Mouse (Mus musculus) hindbrain, postnatal 0 days (tissue): ENCODE measurements at regions not wholly inside any gene's neighbourhood (a gene's known extent, or its start where the extent isn't known, plus 50 kb on each side); places are given as distances from the start of the nearest gene placed in this dataset.

Experiments
- ATAC-seq: fragments of 200-750 bp; cut with Nextera tagmentation; 2 replicates; pipeline ENCODE4 v1.8.0; 2017; ENCODE audit warnings: mild to moderate bottlenecking, moderate TSS enrichment, moderate library complexity
- DNase-seq: peaks from one replicate; pipeline ENCODE4 v3.0.0-alpha.2; 2015; ENCODE audit warnings: low spot score
- H3K27ac ChIP-seq: fragments of 300-500 bp; sonication (generic); 2 replicates; pipeline ENCODE4 v1.5.1; 2014; ENCODE audit warnings: mild to moderate bottlenecking
- H3K27me3 ChIP-seq: fragments of 300-500 bp; sonication (generic); 2 replicates; pipeline ENCODE4 v1.6.1; 2014; ENCODE audit warnings: low read length, mixed read lengths; ENCODE audit not compliant: insufficient read depth
- H3K36me3 ChIP-seq: fragments of 300-500 bp; sonication (generic); 2 replicates; pipeline ENCODE4 v1.6.1; 2014; ENCODE audit warnings: low read length, mixed read lengths; ENCODE audit not compliant: insufficient read depth
- H3K4me1 ChIP-seq: fragments of 300-500 bp; sonication (generic); 2 replicates; pipeline ENCODE4 v1.6.1; 2014; ENCODE audit warnings: antibody characterized with exemption, low read length, mixed read lengths; ENCODE audit not compliant: insufficient read depth
- H3K4me2 ChIP-seq: fragments of 300-500 bp; sonication (generic); 2 replicates; pipeline ENCODE4 v1.6.1; 2014; ENCODE audit warnings: low read depth, mild to moderate bottlenecking, low read length, moderate library complexity, mixed read lengths
- H3K4me3 ChIP-seq: fragments of 300-500 bp; sonication (generic); 2 replicates; pipeline ENCODE4 v1.5.1; 2014; ENCODE audit warnings: low read length
- H3K9ac ChIP-seq: fragments of 300-500 bp; sonication (generic); replicated peaks from 2 replicates; pipeline ENCODE4 v1.6.1; 2014; ENCODE audit warnings: mild to moderate bottlenecking, low read length, moderate library complexity, mixed read lengths
- H3K9me3 ChIP-seq: fragments of 300-500 bp; sonication (generic); 2 replicates; pipeline ENCODE4 v1.6.1; 2016; ENCODE audit warnings: low read length, mixed read lengths
- CTCF ChIP-seq: IDR thresholded peaks from 2 replicates; pipeline ENCODE4 v1.5.1; 2016; ENCODE audit warnings: antibody characterized with exemption, control low read depth, low read depth
- WGBS: fragments of 180-500 bp; shearing (Covaris S2); extraction: QIAGEN DNeasy Blood & Tissue Kit; methylation state at CpG from one replicate; pipeline ENCODE4 v1.1.7; 2014; 5-methylcytosine and 5-hydroxymethylcytosine counted together

DNA sequence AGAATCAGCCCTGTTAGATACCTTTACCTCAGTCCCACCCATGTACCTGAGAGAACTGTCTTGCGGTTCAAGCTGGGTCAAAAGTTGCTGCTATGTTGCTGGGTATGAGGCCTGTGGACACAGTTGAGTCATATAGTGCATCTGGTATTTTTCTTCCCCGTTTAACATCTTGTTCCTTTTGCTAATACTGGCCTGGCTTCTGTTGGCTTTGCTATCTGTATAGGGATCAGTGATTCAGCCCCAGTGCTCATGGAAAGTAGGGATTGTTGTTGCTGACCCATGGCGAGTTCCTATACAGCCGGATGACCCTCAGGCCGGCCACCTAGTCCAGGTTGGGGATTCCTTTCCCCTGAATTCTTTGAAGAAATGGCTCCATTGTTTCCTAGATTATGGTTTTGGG lies 158.3 kb upstream of the Rbms1 start:
- no peak for DNase-seq
- no peak for ATAC-seq
- Histone ChIP-seq H3K27me3 (no peaks in the 10 kb centered on the region), H3K4me2 (no peak overlapping the region), H3K9me3 (no peaks in the 10 kb centered on the region), H3K36me3 (no peaks in the 10 kb centered on the region), H3K4me1 (no peaks in the 10 kb centered on the region), H3K9ac (no peak overlapping the region), H3K27ac (no peak overlapping the region), H3K4me3 (no peak overlapping the region)
- 81% methylated on average over 5 of the region's 5 CpGs for WGBS
- no peak for TF ChIP-seq CTCF

DNA sequence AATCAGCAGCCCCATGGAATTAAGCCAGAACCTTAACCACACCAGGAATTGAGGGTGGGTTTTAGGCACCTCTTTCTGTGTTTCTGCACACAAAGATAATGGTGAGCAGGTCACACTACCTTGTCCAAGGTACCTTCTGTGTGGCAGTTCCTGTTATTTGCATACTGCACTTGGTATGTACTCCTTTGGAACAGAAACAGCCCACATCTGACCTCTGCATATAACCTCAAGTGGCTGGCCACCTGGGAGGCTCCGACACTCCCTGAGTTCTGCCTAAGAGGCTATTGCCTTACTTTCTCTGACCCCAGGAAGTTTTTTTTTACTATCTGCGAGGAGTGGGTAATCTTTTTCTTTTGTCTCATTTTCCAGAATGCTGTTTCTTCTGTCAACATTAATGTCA lies 151.6 kb upstream of the Rbms1 start:
- Histone ChIP-seq H3K27me3 (no peaks in the 10 kb centered on the region), H3K4me1 (no peaks in the 10 kb centered on the region), H3K4me3 (no peak overlapping the region), H3K27ac (no peak overlapping the region), H3K4me2 (no peak overlapping the region), H3K36me3 (no peaks in the 10 kb centered on the region), H3K9me3 (no peaks in the 10 kb centered on the region), H3K9ac (no peak overlapping the region)
- TF ChIP-seq CTCF: no peak
- 77% methylated on average over 2 of the region's 2 CpGs for WGBS
- DNase-seq (no peak), ATAC-seq (no peak)

DNA sequence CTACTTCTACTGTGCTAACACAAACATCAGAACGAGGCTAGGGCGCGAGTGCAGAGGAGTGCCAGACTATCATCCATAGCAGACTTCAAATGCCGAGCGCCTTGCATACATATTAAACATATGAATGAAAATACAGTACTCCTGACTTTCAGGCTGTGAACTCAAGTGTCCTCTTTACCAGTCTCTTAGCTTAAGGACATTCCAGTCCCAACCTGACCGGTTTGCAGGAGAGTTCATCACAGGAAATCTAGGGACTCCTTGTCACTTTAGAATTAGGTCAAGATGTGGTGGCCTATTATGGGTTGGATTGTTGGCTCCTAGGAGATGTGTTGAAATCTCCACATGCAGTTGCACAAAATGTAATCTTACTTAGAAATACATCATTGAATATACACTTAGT lies 150.9 kb upstream of the Rbms1 start:
- no peak for TF ChIP-seq CTCF
- ATAC-seq (no peak), DNase-seq (no peak)
- Histone ChIP-seq H3K27me3 (no peaks in the 10 kb centered on the region), H3K36me3 (no peaks in the 10 kb centered on the region), H3K27ac (no peak overlapping the region), H3K4me1 (no peaks in the 10 kb centered on the region), H3K4me3 (no peak overlapping the region), H3K9me3 (no peaks in the 10 kb centered on the region), H3K9ac (no peak overlapping the region), H3K4me2 (no peak overlapping the region)
- WGBS: 90% methylated on average over 6 of the region's 6 CpGs

GRCm38 (mm10) chr2:61110591-61110990 lies 147.6 kb upstream of the Rbms1 start:
- no peak for TF ChIP-seq CTCF
- no peaks in the 10 kb centered on the region for H3K27me3 ChIP-seq
- ATAC-seq: no peak
- H3K9me3 ChIP-seq: no peaks in the 10 kb centered on the region
- H3K9ac ChIP-seq: no peak overlapping the region
- no peak overlapping the region for H3K4me2 ChIP-seq
- no peak for DNase-seq
- H3K4me3 ChIP-seq: no peak overlapping the region
- no peaks in the 10 kb centered on the region for H3K36me3 ChIP-seq
- H3K4me1 ChIP-seq: no peaks in the 10 kb centered on the region
- 80% methylated on average over 9 of the region's 9 CpGs for WGBS
- H3K27ac ChIP-seq: no peak overlapping the region

DNA sequence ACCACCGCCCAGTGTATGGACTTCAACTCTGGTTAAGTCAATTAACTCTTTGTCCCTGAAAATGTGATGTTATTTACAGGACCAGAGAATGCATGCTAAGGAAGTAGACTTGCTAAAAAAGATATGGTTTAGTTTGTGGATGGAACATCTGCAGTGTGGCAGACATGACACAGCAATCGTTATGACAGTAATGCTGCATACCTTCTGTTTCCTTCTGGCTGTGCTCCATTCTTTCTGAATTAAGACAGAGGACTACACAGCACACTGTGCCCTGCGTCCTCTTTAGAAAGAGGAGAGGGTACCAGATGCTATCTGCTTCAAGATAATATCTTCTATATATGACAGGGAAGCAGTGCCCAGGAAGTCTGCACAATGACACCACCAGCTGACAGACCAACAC lies 146.6 kb upstream of the Rbms1 start:
- Histone ChIP-seq H3K27me3 (no peaks in the 10 kb centered on the region), H3K4me1 (no peaks in the 10 kb centered on the region), H3K4me2 (no peak overlapping the region), H3K9ac (no peak overlapping the region), H3K36me3 (no peaks in the 10 kb centered on the region), H3K9me3 (no peaks in the 10 kb centered on the region), H3K4me3 (no peak overlapping the region), H3K27ac (no peak overlapping the region)
- DNase-seq: no peak
- no peak for ATAC-seq
- TF ChIP-seq CTCF: no peak
- WGBS: 75% methylated on average over 3 of the region's 3 CpGs

GRCm38 (mm10) chr2:61105169-61105568 lies 142.2 kb upstream of the Rbms1 start:
- no peak overlapping the region for H3K4me3 ChIP-seq
- no peaks in the 10 kb centered on the region for H3K36me3 ChIP-seq
- no peak overlapping the region for H3K27ac ChIP-seq
- no peak for TF ChIP-seq CTCF
- H3K9me3 ChIP-seq: no peaks in the 10 kb centered on the region
- no peak for DNase-seq
- WGBS: 92% methylated on average over 6 of the region's 6 CpGs
- H3K4me2 ChIP-seq: no peak overlapping the region
- no peaks in the 10 kb centered on the region for H3K4me1 ChIP-seq
- H3K9ac ChIP-seq: no peak overlapping the region
- H3K27me3 ChIP-seq: no peaks in the 10 kb centered on the region
- no peak for ATAC-seq

DNA sequence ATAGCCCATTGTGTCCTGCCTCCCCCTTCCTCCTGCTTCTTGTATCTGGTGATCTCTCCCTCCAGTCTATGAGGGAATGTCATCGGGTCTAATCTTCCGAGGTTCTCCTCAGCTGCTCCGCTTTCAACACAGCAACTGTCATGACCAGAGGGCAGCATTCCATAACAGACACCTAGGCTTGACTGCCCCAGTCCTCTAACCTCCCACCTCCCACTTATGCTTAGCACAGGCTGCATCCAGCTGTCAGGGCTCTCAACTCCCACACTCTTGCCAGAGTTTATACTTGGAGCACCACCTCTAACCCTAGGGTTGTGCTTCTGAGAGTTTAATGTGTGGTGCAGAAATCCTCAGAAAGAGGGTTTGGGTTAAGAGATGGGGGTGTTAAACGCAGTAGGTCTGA lies 137.9 kb upstream of the Rbms1 start:
- DNase-seq (no peak), ATAC-seq (no peak)
- H3K4me3 ChIP-seq: no peak overlapping the region
- H3K9ac ChIP-seq: no peak overlapping the region
- H3K36me3 ChIP-seq: no peaks in the 10 kb centered on the region
- no peak overlapping the region for H3K4me2 ChIP-seq
- H3K9me3 ChIP-seq: no peaks in the 10 kb centered on the region
- H3K27ac ChIP-seq: no peak overlapping the region
- WGBS: 92% methylated on average over 4 of the region's 4 CpGs
- no peaks in the 10 kb centered on the region for H3K27me3 ChIP-seq
- no peak for TF ChIP-seq CTCF
- no peaks in the 10 kb centered on the region for H3K4me1 ChIP-seq
